Mouse (Mus musculus) erythroid progenitor cell, adult 5-6 weeks (primary cell): Measurements from ENCODE around the gene Tgfbr3. TPM values are rescaled to one million over a fixed set of nuclear protein-coding genes. Genes with fewer than 3 reads are reported as not detected.

Source experiments
- ATAC-seq: replicated peaks from 2 replicates; pipeline ENCODE4 v1.8.0; 2016; ENCODE audit warnings: moderate number of reproducible peaks, mild to moderate bottlenecking, moderate TSS enrichment, inconsistent platforms; ENCODE audit not compliant: poor library complexity, low FRiP score, severe bottlenecking
- total RNA-seq, 2 experiments: library from RNA; stranded (forward) in 1 of 2; stranded (reverse) in 1 of 2; fragments of 150-400 nt in 1 of 2; fragments of 186-747, 209-891 nt in 1 of 2; gene quantifications; 2 replicates each; pipeline versions ENCODE4 v1.2.3 to v1.2.4; 2015 to 2017; ENCODE audit warnings: low replicate concordance in 2 of 2

Gene Tgfbr3
- total RNA-seq, 2 experiments from 2014 or later = 4.7 to 5.4 TPM

- ATAC-seq = no peak
These were observed 5.4 kb downstream of the Tgfbr3 start for GRCm38 (mm10) chr5:107283935-107284524.

GRCm38 (mm10) chr5:107282561-107283307, 6.7 kb downstream of the Tgfbr3 start:
- no peak for ATAC-seq

DNA sequence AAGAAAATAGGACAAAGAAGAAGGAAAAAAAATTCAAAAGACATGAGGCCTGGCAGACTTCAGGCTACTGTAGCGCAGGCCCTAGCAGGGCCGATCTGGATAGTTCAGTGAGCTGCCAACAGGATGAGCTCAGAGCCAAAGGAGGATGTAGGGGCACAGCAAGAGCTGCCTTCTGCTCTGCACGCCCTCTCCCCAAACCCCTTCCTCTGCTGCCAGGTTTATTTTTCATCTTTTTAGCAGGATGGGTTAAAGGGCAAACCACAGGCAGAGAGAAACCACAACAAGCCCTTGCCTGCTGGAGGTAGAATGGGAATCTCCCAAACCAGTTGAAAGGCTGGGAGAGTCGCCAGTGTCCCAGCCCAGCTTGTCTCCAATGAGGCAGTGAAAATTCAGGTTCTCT, 10.2 kb downstream of the Tgfbr3 start:
- no peak for ATAC-seq

- no peak for ATAC-seq
These were observed 13.2 kb downstream of the Tgfbr3 start for GRCm38 (mm10) chr5:107276186-107276585.

DNA sequence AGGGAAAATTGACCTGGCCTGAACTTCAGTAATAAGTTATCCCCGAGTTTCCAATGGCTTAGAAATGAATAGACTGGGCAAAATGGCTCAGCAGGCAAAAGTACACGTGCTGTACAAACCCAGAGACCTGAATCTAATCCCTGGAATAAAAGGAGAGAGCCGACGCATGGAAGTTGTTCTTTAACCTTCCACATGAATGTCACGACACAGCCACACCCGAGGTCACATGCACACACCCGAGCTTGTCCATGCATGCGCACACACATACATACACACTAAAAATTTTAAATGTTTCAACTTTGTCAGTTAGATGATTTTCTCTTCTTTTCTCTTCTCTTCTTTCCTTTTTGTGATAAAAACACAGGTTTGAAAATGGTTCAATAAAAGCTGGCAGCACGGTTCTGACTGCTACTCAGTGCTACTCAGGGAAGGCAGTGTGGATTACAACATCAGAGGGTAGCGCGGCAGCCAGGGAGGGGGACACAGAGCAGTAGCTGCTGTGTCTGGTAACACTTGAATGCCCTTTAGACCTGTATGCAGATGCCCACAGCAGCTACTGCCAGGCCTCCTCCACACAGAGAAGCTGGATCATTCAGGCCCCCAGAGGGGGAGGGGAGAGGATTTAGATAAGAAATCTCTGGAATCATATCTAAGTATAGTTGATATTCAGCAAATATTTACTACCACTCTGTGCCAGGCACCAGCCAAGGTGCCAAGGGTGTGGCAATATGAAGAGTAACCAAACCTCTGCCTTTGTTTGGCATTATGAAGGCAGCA, 17.0 kb downstream of the Tgfbr3 start:
- ATAC-seq = no peak

- ATAC-seq = no peak
These were observed 20.5 kb downstream of the Tgfbr3 start for GRCm38 (mm10) chr5:107269006-107269328.

GRCm38 (mm10) chr5:107268121-107269005, 21.1 kb downstream of the Tgfbr3 start:
- ATAC-seq = no peak

DNA sequence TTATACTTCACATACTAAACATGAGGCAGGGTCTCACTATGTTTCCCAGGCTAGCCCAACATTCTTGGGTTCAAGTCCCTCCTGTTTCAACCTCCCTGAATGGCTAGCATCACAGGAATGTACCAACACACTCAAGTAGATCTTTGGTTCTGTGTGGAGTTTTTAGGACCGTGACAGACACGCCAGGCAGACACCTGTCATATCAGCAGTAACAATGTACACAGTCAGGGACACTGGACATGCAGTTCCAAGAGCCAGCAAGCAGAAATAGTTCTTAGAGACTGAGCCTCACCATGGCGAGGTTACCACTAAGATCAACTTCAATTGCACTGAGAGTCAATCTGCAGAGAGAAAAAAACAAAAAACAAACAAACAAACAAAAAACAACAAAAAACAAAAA, 22.9 kb downstream of the Tgfbr3 start:
- ATAC-seq = no peak

- ATAC-seq = no peak
These were observed 24.7 kb downstream of the Tgfbr3 start for GRCm38 (mm10) chr5:107264426-107265360.

- no peak for ATAC-seq
These were observed 25.6 kb downstream of the Tgfbr3 start for GRCm38 (mm10) chr5:107263836-107264235.

- ATAC-seq = no peak
These were observed 27.5 kb downstream of the Tgfbr3 start for GRCm38 (mm10) chr5:107261930-107262329.

GRCm38 (mm10) chr5:107260708-107261495, 28.5 kb downstream of the Tgfbr3 start:
- ATAC-seq = no peak

- 0 out of 2 replicates have a peak, but pooled peaks have one; percentile 49 for ATAC-seq
These were observed 29.9 kb downstream of the Tgfbr3 start for GRCm38 (mm10) chr5:107259487-107260040.

DNA sequence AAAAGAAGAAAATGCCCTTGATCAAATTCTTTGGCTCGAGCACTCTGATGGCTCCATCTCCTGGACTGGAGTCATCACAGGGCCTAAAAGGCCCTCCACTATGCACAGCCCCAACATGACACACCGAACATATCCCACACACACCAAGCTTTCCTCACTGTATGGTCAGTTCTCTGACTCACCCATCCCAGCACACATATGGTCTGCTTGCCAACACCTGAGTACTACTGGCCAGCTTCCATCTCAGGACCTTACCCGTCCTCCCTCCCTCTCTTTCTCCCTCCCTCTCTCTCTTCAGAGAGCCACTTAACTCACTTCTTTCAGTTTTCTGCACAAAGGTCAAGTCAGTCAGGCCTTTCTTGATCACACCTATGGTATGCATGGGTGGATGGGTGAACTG, 36.0 kb downstream of the Tgfbr3 start:
- no peak for ATAC-seq

DNA sequence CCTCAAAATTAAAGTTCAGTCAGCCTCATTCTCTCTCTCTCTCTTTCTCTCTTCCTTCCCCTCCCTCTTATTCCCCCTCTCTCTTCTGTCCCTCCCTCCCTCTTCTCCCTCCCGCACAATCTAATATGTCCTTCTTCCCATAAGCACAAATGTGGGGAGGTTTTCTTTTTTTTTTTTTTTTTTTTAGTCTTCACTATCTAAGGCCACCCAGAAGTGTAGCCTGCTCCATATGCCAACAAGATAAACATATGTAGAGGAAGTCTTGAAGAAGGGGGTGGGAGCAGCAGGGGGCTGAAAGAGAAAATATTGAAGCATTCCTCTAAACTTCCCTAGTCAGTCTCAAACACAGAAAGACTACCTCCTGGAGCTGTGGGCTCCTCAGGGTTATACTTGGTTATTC, 37.0 kb downstream of the Tgfbr3 start:
- no peak for ATAC-seq

GRCm38 (mm10) chr5:107251751-107252305, 37.6 kb downstream of the Tgfbr3 start:
- ATAC-seq = no peak

GRCm38 (mm10) chr5:107250548-107251272, 38.7 kb downstream of the Tgfbr3 start:
- no peak for ATAC-seq
